Mouse (Mus musculus): ENCODE results near the gene Mrps16. TPM values are rescaled to one million over a fixed set of nuclear protein-coding genes. Genes with fewer than 3 reads are reported as not detected.

Mrps16 gene
- polyA plus RNA-seq, 2 experiments = 62.9 to 99.7 TPM

GRCm38 (mm10) chr14:20379087-20379640 lies 14.3 kb downstream of the Mrps16 start:
- 84% methylated on average over 5 of the region's 5 CpGs for WGBS
- ATAC-seq (ENCODE audit: low FRiP score, low read depth) (no peak), DNase-seq (ENCODE audit: low spot score) (no peak)
- no peaks in the 10 kb centered on the region for H3K27me3 ChIP-seq (ENCODE audit: control insufficient read depth, insufficient read depth, low read length)
- no peaks in the 10 kb centered on the region for H3K9me3 ChIP-seq (ENCODE audit: control insufficient read depth, low read length)
- no peak overlapping the region for H3K4me3 ChIP-seq (replicated peaks; ENCODE audit: low read length)
- H3K27ac ChIP-seq (replicated peaks; ENCODE audit: low read depth, low read length) = no peak overlapping the region
- H3K4me1 ChIP-seq (ENCODE audit: control insufficient read depth, insufficient read depth, low read length) = no peaks in the 10 kb centered on the region
- peaks cover 59% of the 10 kb centered on the region for H3K36me3 ChIP-seq (ENCODE audit: control insufficient read depth, insufficient read depth, low read length)
- H3K4me2 ChIP-seq (replicated peaks; ENCODE audit: low read depth, low read length, severe bottlenecking) = no peak overlapping the region
- no peak overlapping the region for H3K9ac ChIP-seq (ENCODE audit: low read depth, low read length, severe bottlenecking)
- no peak for TF ChIP-seq POLR2A (IDR thresholded peaks at IDR 0.05; ENCODE audit: borderline replicate concordance, extremely low read depth, insufficient read depth, insufficient read length)

- Histone ChIP-seq H3K4me3 (replicated peaks; ENCODE audit: low read length) (no peak overlapping the region), H3K36me3 (ENCODE audit: control insufficient read depth, insufficient read depth, low read length) (peaks cover 60% of the 10 kb centered on the region), H3K27ac (replicated peaks; ENCODE audit: low read depth, low read length) (no peak overlapping the region), H3K9ac (ENCODE audit: low read depth, low read length, severe bottlenecking) (no peak overlapping the region), H3K4me2 (replicated peaks; ENCODE audit: low read depth, low read length, severe bottlenecking) (no peak overlapping the region), H3K9me3 (ENCODE audit: control insufficient read depth, low read length) (no peaks in the 10 kb centered on the region), H3K4me1 (ENCODE audit: control insufficient read depth, insufficient read depth, low read length) (no peaks in the 10 kb centered on the region), H3K27me3 (ENCODE audit: control insufficient read depth, insufficient read depth, low read length) (no peaks in the 10 kb centered on the region)
- DNase-seq (ENCODE audit: low spot score) (peak; percentile 44), ATAC-seq (ENCODE audit: low FRiP score, low read depth) (peak; percentile 47; the same call in 1 of the 2 replicates)
- 34% methylated on average over 13 of the region's 13 CpGs for WGBS
- no peak for TF ChIP-seq POLR2A (IDR thresholded peaks at IDR 0.05; ENCODE audit: borderline replicate concordance, extremely low read depth, insufficient read depth, insufficient read length)
Observed at GRCm38 (mm10) chr14:20378313-20379061, 14.9 kb downstream of the Mrps16 start.

GRCm38 (mm10) chr14:20377112-20377521 lies 16.3 kb downstream of the Mrps16 start:
- Histone ChIP-seq H3K36me3 (ENCODE audit: control insufficient read depth, insufficient read depth, low read length) (peaks cover 58% of the 10 kb centered on the region), H3K4me3 (replicated peaks; ENCODE audit: low read length) (no peak overlapping the region), H3K4me1 (ENCODE audit: control insufficient read depth, insufficient read depth, low read length) (no peaks in the 10 kb centered on the region), H3K9me3 (ENCODE audit: control insufficient read depth, low read length) (no peaks in the 10 kb centered on the region), H3K9ac (ENCODE audit: low read depth, low read length, severe bottlenecking) (no peak overlapping the region), H3K27ac (replicated peaks; ENCODE audit: low read depth, low read length) (no peak overlapping the region), H3K4me2 (replicated peaks; ENCODE audit: low read depth, low read length, severe bottlenecking) (no peak overlapping the region), H3K27me3 (ENCODE audit: control insufficient read depth, insufficient read depth, low read length) (no peaks in the 10 kb centered on the region)
- 75% methylated on average over 4 of the region's 4 CpGs for WGBS
- ATAC-seq (ENCODE audit: low FRiP score, low read depth) (no peak), DNase-seq (ENCODE audit: low spot score) (no peak)
- no peak for TF ChIP-seq POLR2A (IDR thresholded peaks at IDR 0.05; ENCODE audit: borderline replicate concordance, extremely low read depth, insufficient read depth, insufficient read length)

- Histone ChIP-seq H3K27me3 (ENCODE audit: control insufficient read depth, insufficient read depth, low read length) (no peaks in the 10 kb centered on the region), H3K4me2 (replicated peaks; ENCODE audit: low read depth, low read length, severe bottlenecking) (no peak overlapping the region), H3K36me3 (ENCODE audit: control insufficient read depth, insufficient read depth, low read length) (peaks cover 58% of the 10 kb centered on the region), H3K9me3 (ENCODE audit: control insufficient read depth, low read length) (no peaks in the 10 kb centered on the region), H3K4me3 (replicated peaks; ENCODE audit: low read length) (no peak overlapping the region), H3K4me1 (ENCODE audit: control insufficient read depth, insufficient read depth, low read length) (no peaks in the 10 kb centered on the region), H3K27ac (replicated peaks; ENCODE audit: low read depth, low read length) (no peak overlapping the region), H3K9ac (ENCODE audit: low read depth, low read length, severe bottlenecking) (no peak overlapping the region)
- no peak for TF ChIP-seq POLR2A (IDR thresholded peaks at IDR 0.05; ENCODE audit: borderline replicate concordance, extremely low read depth, insufficient read depth, insufficient read length)
- DNase-seq (ENCODE audit: low spot score) (no peak), ATAC-seq (ENCODE audit: low FRiP score, low read depth) (no peak)
- WGBS = 83% methylated on average over 1 of the region's 1 CpGs
Observed at GRCm38 (mm10) chr14:20371854-20372253, 21.6 kb downstream of the Mrps16 start.

- H3K9me3 ChIP-seq (ENCODE audit: control insufficient read depth, low read length) = no peaks in the 10 kb centered on the region
- no peak overlapping the region for H3K9ac ChIP-seq (ENCODE audit: low read depth, low read length, severe bottlenecking)
- 93% methylated on average over 7 of the region's 7 CpGs for WGBS
- no peak for TF ChIP-seq POLR2A (IDR thresholded peaks at IDR 0.05; ENCODE audit: borderline replicate concordance, extremely low read depth, insufficient read depth, insufficient read length)
- H3K4me2 ChIP-seq (replicated peaks; ENCODE audit: low read depth, low read length, severe bottlenecking) = no peak overlapping the region
- DNase-seq (ENCODE audit: low spot score) (no peak), ATAC-seq (ENCODE audit: low FRiP score, low read depth) (no peak)
- H3K36me3 ChIP-seq (ENCODE audit: control insufficient read depth, insufficient read depth, low read length) = peaks cover 55% of the 10 kb centered on the region
- H3K27ac ChIP-seq (replicated peaks; ENCODE audit: low read depth, low read length) = no peak overlapping the region
- no peak overlapping the region for H3K4me3 ChIP-seq (replicated peaks; ENCODE audit: low read length)
- H3K27me3 ChIP-seq (ENCODE audit: control insufficient read depth, insufficient read depth, low read length) = no peaks in the 10 kb centered on the region
- no peaks in the 10 kb centered on the region for H3K4me1 ChIP-seq (ENCODE audit: control insufficient read depth, insufficient read depth, low read length)
Observed at GRCm38 (mm10) chr14:20370798-20371197, 22.6 kb downstream of the Mrps16 start.
